Mouse (Mus musculus) limb, embryonic 11.5 days (tissue): ENCODE results near the gene Fam189a1. TPM values are rescaled to one million over a fixed set of nuclear protein-coding genes. Genes with fewer than 3 reads are reported as not detected.

Experiments used
- ATAC-seq: fragments of 200-750 bp; cut with Nextera tagmentation; 2 replicates; pipeline ENCODE4 v1.8.0; 2017; ENCODE audit warnings: low read depth; ENCODE audit not compliant: insufficient number of reproducible peaks, low FRiP score, low TSS enrichment
- DNase-seq: peaks from one replicate; pipeline ENCODE4 v3.0.0-alpha.2; 2015; ENCODE audit warnings: low spot score
- H3K27ac ChIP-seq: fragments of 300-500 bp; sonication (generic); replicated peaks from 2 replicates; pipeline ENCODE4 v1.5.1; 2014; ENCODE audit warnings: low read depth, mild to moderate bottlenecking, low read length
- H3K27me3 ChIP-seq: fragments of 300-500 bp; sonication (generic); 2 replicates; pipeline ENCODE4 v1.6.1; 2014; ENCODE audit warnings: mild to moderate bottlenecking, low read length, mixed read lengths; ENCODE audit not compliant: control insufficient read depth, insufficient read depth
- H3K36me3 ChIP-seq: fragments of 300-500 bp; sonication (generic); 2 replicates; pipeline ENCODE4 v1.6.1; 2014; ENCODE audit warnings: mild to moderate bottlenecking, low read length, moderate library complexity, mixed read lengths; ENCODE audit not compliant: control insufficient read depth, insufficient read depth
- H3K4me1 ChIP-seq: fragments of 300-500 bp; sonication (generic); 2 replicates; pipeline ENCODE4 v1.6.1; 2014; ENCODE audit warnings: low read length, mixed read lengths; ENCODE audit not compliant: control insufficient read depth, insufficient read depth
- H3K4me2 ChIP-seq: fragments of 300-500 bp; sonication (generic); 2 replicates; pipeline ENCODE4 v1.6.1; 2014; ENCODE audit warnings: low read depth, mild to moderate bottlenecking, moderate library complexity; ENCODE audit not compliant: severe bottlenecking
- H3K4me3 ChIP-seq: fragments of 300-500 bp; sonication (generic); 2 replicates; pipeline ENCODE4 v1.5.1; 2014; ENCODE audit warnings: low read depth, low read length
- H3K9ac ChIP-seq: fragments of 300-500 bp; sonication (generic); 2 replicates; pipeline ENCODE4 v1.6.1; 2014; ENCODE audit warnings: mild to moderate bottlenecking, low read length
- H3K9me3 ChIP-seq: fragments of 300-500 bp; sonication (generic); 2 replicates; pipeline ENCODE4 v1.6.1; 2016; ENCODE audit warnings: low read length; ENCODE audit not compliant: control insufficient read depth
- WGBS: fragments of 180-500 bp; shearing (Covaris S2); extraction: QIAGEN DNeasy Blood & Tissue Kit; methylation state at CpG from one replicate; pipeline ENCODE4 v1.1.7; 2014; 5-methylcytosine and 5-hydroxymethylcytosine counted together
- polyA plus RNA-seq: library from polyadenylated mRNA; unstranded; fragments of >200 nt; fragmentation: Nextera tagmentation; extraction: Ambion mirVana; gene quantifications from 2 replicates; pipeline ENCODE4 v1.2.1, GENCODE M21; 2014

The Fam189a1 gene
- polyA plus RNA-seq, 1 experiment from 2014 or later: 0.35 TPM

GRCm38 (mm10) chr7:65065457-65065856 lies 90.9 kb downstream of the Fam189a1 start:
- WGBS: 82% methylated on average over 7 of the region's 7 CpGs
- no peak overlapping the region for H3K4me2 ChIP-seq
- H3K27me3 ChIP-seq: no peaks in the 10 kb centered on the region
- H3K4me1 ChIP-seq: no peaks in the 10 kb centered on the region
- H3K27ac ChIP-seq: no peak overlapping the region
- no peaks in the 10 kb centered on the region for H3K9me3 ChIP-seq
- ATAC-seq (no peak), DNase-seq (no peak)
- H3K4me3 ChIP-seq: no peak overlapping the region
- H3K36me3 ChIP-seq: no peaks in the 10 kb centered on the region
- H3K9ac ChIP-seq: no peak overlapping the region

GRCm38 (mm10) chr7:65064638-65065037 lies 91.7 kb downstream of the Fam189a1 start:
- Histone ChIP-seq H3K4me3 (no peak overlapping the region), H3K27me3 (no peaks in the 10 kb centered on the region), H3K4me1 (no peaks in the 10 kb centered on the region), H3K27ac (no peak overlapping the region), H3K9me3 (no peaks in the 10 kb centered on the region), H3K4me2 (no peak overlapping the region), H3K9ac (no peak overlapping the region), H3K36me3 (no peaks in the 10 kb centered on the region)
- DNase-seq (no peak), ATAC-seq (no peak)
- 32% methylated on average over 5 of the region's 5 CpGs for WGBS

- H3K9ac ChIP-seq: no peak overlapping the region
- H3K27ac ChIP-seq: no peak overlapping the region
- DNase-seq (no peak), ATAC-seq (no peak)
- no peaks in the 10 kb centered on the region for H3K4me1 ChIP-seq
- 34% methylated on average over 3 of the region's 3 CpGs for WGBS
- H3K9me3 ChIP-seq: no peaks in the 10 kb centered on the region
- no peak overlapping the region for H3K4me3 ChIP-seq
- no peaks in the 10 kb centered on the region for H3K36me3 ChIP-seq
- H3K4me2 ChIP-seq: no peak overlapping the region
- H3K27me3 ChIP-seq: no peaks in the 10 kb centered on the region
Observed at GRCm38 (mm10) chr7:65064096-65064495, 92.3 kb downstream of the Fam189a1 start.

GRCm38 (mm10) chr7:65060163-65060799 lies 96.1 kb downstream of the Fam189a1 start:
- WGBS: 81% methylated on average over 7 of the region's 7 CpGs
- H3K27me3 ChIP-seq: no peaks in the 10 kb centered on the region
- no peaks in the 10 kb centered on the region for H3K9me3 ChIP-seq
- H3K9ac ChIP-seq: no peak overlapping the region
- H3K27ac ChIP-seq: no peak overlapping the region
- no peak overlapping the region for H3K4me3 ChIP-seq
- H3K4me1 ChIP-seq: no peaks in the 10 kb centered on the region
- no peak overlapping the region for H3K4me2 ChIP-seq
- ATAC-seq: no peak
- no peak for DNase-seq
- H3K36me3 ChIP-seq: no peaks in the 10 kb centered on the region

- no peak overlapping the region for H3K9ac ChIP-seq
- H3K27ac ChIP-seq: no peak overlapping the region
- no peaks in the 10 kb centered on the region for H3K27me3 ChIP-seq
- no peaks in the 10 kb centered on the region for H3K9me3 ChIP-seq
- no peak overlapping the region for H3K4me2 ChIP-seq
- 92% methylated on average over 6 of the region's 6 CpGs for WGBS
- H3K36me3 ChIP-seq: no peaks in the 10 kb centered on the region
- no peaks in the 10 kb centered on the region for H3K4me1 ChIP-seq
- H3K4me3 ChIP-seq: no peak overlapping the region
- no peak for ATAC-seq
- no peak for DNase-seq
Observed at GRCm38 (mm10) chr7:65056864-65057263, 99.5 kb downstream of the Fam189a1 start.

- Histone ChIP-seq H3K4me2 (no peak overlapping the region), H3K9ac (no peak overlapping the region), H3K4me1 (peaks cover 4% of the 10 kb centered on the region; the same call in 1 of the 2 replicates), H3K27ac (no peak overlapping the region), H3K27me3 (no peaks in the 10 kb centered on the region), H3K36me3 (no peaks in the 10 kb centered on the region), H3K4me3 (no peak overlapping the region), H3K9me3 (no peaks in the 10 kb centered on the region)
- ATAC-seq (no peak), DNase-seq (no peak)
- WGBS: 67% methylated on average over 1 of the region's 1 CpGs
Observed at GRCm38 (mm10) chr7:65051986-65052385, 104.4 kb downstream of the Fam189a1 start.

GRCm38 (mm10) chr7:65049236-65049954 lies 107.0 kb downstream of the Fam189a1 start:
- DNase-seq (no peak), ATAC-seq (no peak)
- H3K36me3 ChIP-seq: no peaks in the 10 kb centered on the region
- no peak overlapping the region for H3K9ac ChIP-seq
- no peak overlapping the region for H3K4me2 ChIP-seq
- no peaks in the 10 kb centered on the region for H3K9me3 ChIP-seq
- 72% methylated on average over 18 of the region's 18 CpGs for WGBS
- H3K4me1 ChIP-seq: peaks cover 4% of the 10 kb centered on the region; the same call in 1 of the 2 replicates
- H3K27me3 ChIP-seq: no peaks in the 10 kb centered on the region
- H3K4me3 ChIP-seq: no peak overlapping the region
- H3K27ac ChIP-seq: no peak overlapping the region

- no peak overlapping the region for H3K9ac ChIP-seq
- WGBS: 77% methylated on average over 5 of the region's 5 CpGs
- ATAC-seq: no peak
Observed at GRCm38 (mm10) chr7:65047700-65048099, 108.7 kb downstream of the Fam189a1 start.

More at GRCm38 (mm10) chr7:65047700-65048099, 108.7 kb downstream of the Fam189a1 start:
- Histone ChIP-seq H3K4me3 (no peak overlapping the region), H3K36me3 (no peaks in the 10 kb centered on the region), H3K4me1 (peaks cover 4% of the 10 kb centered on the region; the same call in 1 of the 2 replicates), H3K27me3 (no peaks in the 10 kb centered on the region), H3K4me2 (no peak overlapping the region), H3K27ac (no peak overlapping the region), H3K9me3 (no peaks in the 10 kb centered on the region)
- no peak for DNase-seq
